Mouse (Mus musculus) midbrain, embryonic 14.5 days (tissue): ENCODE measurements around the gene Kif6. TPM values are rescaled to one million over a fixed set of nuclear protein-coding genes. Genes with fewer than 3 reads are reported as not detected.

ENCODE experiments used
- ATAC-seq: fragments of 200-750 bp; cut with Nextera tagmentation; 2 replicates; pipeline ENCODE4 v1.8.0; 2017; ENCODE audit warnings: moderate number of reproducible peaks, moderate library complexity; ENCODE audit not compliant: low FRiP score, low TSS enrichment
- DNase-seq: peaks from one replicate; pipeline ENCODE4 v3.0.0-alpha.2; 2015
- H3K27ac ChIP-seq: fragments of 300-500 bp; sonication (generic); replicated peaks from 2 replicates; pipeline ENCODE4 v1.5.1; 2014; ENCODE audit warnings: mild to moderate bottlenecking, low read depth, low read length, moderate library complexity
- H3K27me3 ChIP-seq: fragments of 300-500 bp; sonication (generic); 2 replicates; pipeline ENCODE4 v1.6.1; 2014; ENCODE audit warnings: low read length, control low read depth, mixed read lengths; ENCODE audit not compliant: control insufficient read depth, insufficient read depth
- H3K36me3 ChIP-seq: fragments of 300-500 bp; sonication (generic); 2 replicates; pipeline ENCODE4 v1.6.1; 2014; ENCODE audit warnings: low read length, control low read depth; ENCODE audit not compliant: control insufficient read depth, insufficient read depth
- H3K4me1 ChIP-seq: fragments of 300-500 bp; sonication (generic); 2 replicates; pipeline ENCODE4 v1.6.1; 2014; ENCODE audit warnings: mild to moderate bottlenecking, antibody characterized with exemption, low read length, control low read depth; ENCODE audit not compliant: control insufficient read depth, insufficient read depth
- H3K4me2 ChIP-seq: fragments of 300-500 bp; sonication (generic); 2 replicates; pipeline ENCODE4 v1.6.1; 2014; ENCODE audit warnings: mild to moderate bottlenecking, low read length, moderate library complexity
- H3K4me3 ChIP-seq: fragments of 300-500 bp; sonication (generic); replicated peaks from 2 replicates; pipeline ENCODE4 v1.5.1; 2014; ENCODE audit warnings: low read depth, low read length
- H3K9ac ChIP-seq: fragments of 300-500 bp; sonication (generic); replicated peaks from 2 replicates; pipeline ENCODE4 v1.6.1; 2014; ENCODE audit warnings: mild to moderate bottlenecking, low read length, moderate library complexity
- H3K9me3 ChIP-seq: fragments of 300-500 bp; sonication (generic); 2 replicates; pipeline ENCODE4 v1.6.1; 2016; ENCODE audit warnings: low read length, control low read depth, mixed read lengths; ENCODE audit not compliant: control insufficient read depth
- WGBS: fragments of 180-500 bp; shearing (Covaris S2); extraction: QIAGEN DNeasy Blood & Tissue Kit; methylation state at CpG from one replicate; pipeline ENCODE4 v1.1.7; 2014; 5-methylcytosine and 5-hydroxymethylcytosine counted together
- polyA plus RNA-seq: library from polyadenylated mRNA; unstranded; fragments of >200 nt; fragmentation: Nextera tagmentation; extraction: Ambion mirVana; gene quantifications from 2 replicates; pipeline ENCODE4 v1.2.1, GENCODE M21; 2014

Gene Kif6
- polyA plus RNA-seq, 1 experiment from 2014 or later = 2.4 TPM

GRCm38 (mm10) chr17:49777115-49777839 is 162.3 kb downstream of the Kif6 start:
- no peak for ATAC-seq

GRCm38 (mm10) chr17:49779066-49779465 is 164.1 kb downstream of the Kif6 start:
- whole genome bisulfite sequencing = 83% methylated on average over 4 of the region's 4 CpGs
- H3K4me2 ChIP-seq = no peak overlapping the region

More at GRCm38 (mm10) chr17:49777115-49777839, 162.3 kb downstream of the Kif6 start:
- no peak for DNase-seq
- H3K36me3 ChIP-seq = no peaks in the 10 kb centered on the region
- WGBS = 89% methylated on average over 13 of the region's 13 CpGs
- no peak overlapping the region for H3K27ac ChIP-seq
- no peaks in the 10 kb centered on the region for H3K4me1 ChIP-seq
- no peak overlapping the region for H3K9ac ChIP-seq
- no peaks in the 10 kb centered on the region for H3K27me3 ChIP-seq
- no peak overlapping the region for H3K4me2 ChIP-seq
- no peak overlapping the region for H3K4me3 ChIP-seq
- no peaks in the 10 kb centered on the region for H3K9me3 ChIP-seq

GRCm38 (mm10) chr17:49779576-49779975 is 164.6 kb downstream of the Kif6 start:
- Histone ChIP-seq H3K4me1 (no peaks in the 10 kb centered on the region), H3K4me3 (no peak overlapping the region), H3K4me2 (no peak overlapping the region), H3K9me3 (no peaks in the 10 kb centered on the region), H3K9ac (no peak overlapping the region), H3K27me3 (no peaks in the 10 kb centered on the region), H3K36me3 (no peaks in the 10 kb centered on the region), H3K27ac (no peak overlapping the region)
- WGBS = 91% methylated on average over 3 of the region's 3 CpGs
- ATAC-seq (no peak), DNase-seq (no peak)

More at GRCm38 (mm10) chr17:49779066-49779465, 164.1 kb downstream of the Kif6 start:
- H3K4me1 ChIP-seq = no peaks in the 10 kb centered on the region
- no peak overlapping the region for H3K4me3 ChIP-seq
- no peaks in the 10 kb centered on the region for H3K27me3 ChIP-seq
- DNase-seq (no peak), ATAC-seq (no peak)
- no peaks in the 10 kb centered on the region for H3K36me3 ChIP-seq
- H3K9me3 ChIP-seq = no peaks in the 10 kb centered on the region
- no peak overlapping the region for H3K27ac ChIP-seq
- H3K9ac ChIP-seq = no peak overlapping the region

DNA sequence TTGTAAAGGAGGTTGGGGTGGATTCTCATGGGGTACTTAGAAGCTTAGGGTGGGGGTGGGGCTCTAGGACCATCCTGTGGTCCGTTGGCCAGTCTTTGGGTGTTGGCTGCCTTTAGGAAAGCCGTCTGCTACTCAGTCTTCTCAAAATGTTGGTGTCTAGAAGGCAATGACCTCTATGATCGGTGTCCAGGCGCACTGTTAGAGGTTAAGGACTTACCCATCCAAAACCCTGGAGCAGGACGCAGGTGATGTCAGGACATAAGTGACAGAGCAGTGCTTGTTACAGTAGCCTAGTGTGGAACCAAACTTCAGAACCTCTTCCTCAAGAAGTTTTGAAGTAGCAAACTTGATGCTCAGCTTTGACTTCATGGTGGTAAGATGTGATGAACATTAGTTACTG is 170.9 kb downstream of the Kif6 start:
- Histone ChIP-seq H3K27ac (no peak overlapping the region), H3K36me3 (no peaks in the 10 kb centered on the region), H3K4me2 (no peak overlapping the region), H3K4me1 (no peaks in the 10 kb centered on the region), H3K4me3 (no peak overlapping the region), H3K27me3 (no peaks in the 10 kb centered on the region), H3K9ac (no peak overlapping the region), H3K9me3 (no peaks in the 10 kb centered on the region)
- ATAC-seq = no peak
- DNase-seq = no peak
- 91% methylated on average over 5 of the region's 5 CpGs for WGBS

GRCm38 (mm10) chr17:49787351-49787750 is 172.4 kb downstream of the Kif6 start:
- Histone ChIP-seq H3K27ac (no peak overlapping the region), H3K4me3 (no peak overlapping the region), H3K27me3 (no peaks in the 10 kb centered on the region), H3K4me2 (no peak overlapping the region), H3K4me1 (no peaks in the 10 kb centered on the region), H3K9me3 (no peaks in the 10 kb centered on the region), H3K9ac (no peak overlapping the region), H3K36me3 (no peaks in the 10 kb centered on the region)
- no peak for ATAC-seq
- DNase-seq = no peak
- WGBS = 37% methylated on average over 9 of the region's 9 CpGs

- Histone ChIP-seq H3K9ac (no peak overlapping the region), H3K36me3 (no peaks in the 10 kb centered on the region), H3K27me3 (no peaks in the 10 kb centered on the region), H3K9me3 (no peaks in the 10 kb centered on the region), H3K4me1 (no peaks in the 10 kb centered on the region), H3K27ac (no peak overlapping the region), H3K4me3 (no peak overlapping the region), H3K4me2 (no peak overlapping the region)
- 52% methylated on average over 7 of the region's 7 CpGs for WGBS
- ATAC-seq (no peak), DNase-seq (no peak)
Observed at GRCm38 (mm10) chr17:49788187-49788974, 173.4 kb downstream of the Kif6 start.

DNA sequence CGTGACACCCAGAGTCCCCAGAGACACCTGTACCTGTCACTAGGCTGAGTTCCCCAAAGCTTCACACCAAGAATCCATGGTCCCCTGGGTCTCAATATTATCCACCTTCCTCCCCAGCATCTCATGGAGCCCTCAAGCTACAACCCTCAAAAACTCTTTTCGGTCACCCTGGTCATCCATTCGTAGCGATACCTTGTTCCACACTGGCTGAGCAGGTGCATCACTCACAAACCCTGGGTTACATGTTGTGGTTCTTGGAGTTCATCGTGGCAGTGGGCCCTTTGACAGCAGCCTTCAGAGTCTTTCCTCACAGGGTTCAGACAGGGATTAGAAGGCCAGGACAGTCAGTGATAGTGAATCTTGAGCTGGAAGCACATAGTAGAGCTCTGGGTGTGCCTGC is 176.6 kb downstream of the Kif6 start:
- no peak for ATAC-seq
- H3K4me2 ChIP-seq = no peak overlapping the region
- no peak overlapping the region for H3K9ac ChIP-seq
- no peaks in the 10 kb centered on the region for H3K9me3 ChIP-seq
- H3K4me3 ChIP-seq = no peak overlapping the region
- H3K4me1 ChIP-seq = no peaks in the 10 kb centered on the region
- H3K27ac ChIP-seq = no peak overlapping the region
- DNase-seq = no peak
- H3K27me3 ChIP-seq = no peaks in the 10 kb centered on the region
- WGBS = 96% methylated on average over 5 of the region's 5 CpGs
- H3K36me3 ChIP-seq = no peaks in the 10 kb centered on the region

GRCm38 (mm10) chr17:49792217-49792743 is 177.3 kb downstream of the Kif6 start:
- H3K36me3 ChIP-seq = no peaks in the 10 kb centered on the region
- no peak overlapping the region for H3K4me3 ChIP-seq
- 92% methylated on average over 10 of the region's 10 CpGs for WGBS
- H3K27me3 ChIP-seq = no peaks in the 10 kb centered on the region
- ATAC-seq (no peak), DNase-seq (no peak)
- no peak overlapping the region for H3K4me2 ChIP-seq
- no peak overlapping the region for H3K27ac ChIP-seq
- no peaks in the 10 kb centered on the region for H3K4me1 ChIP-seq
- H3K9me3 ChIP-seq = no peaks in the 10 kb centered on the region
- no peak overlapping the region for H3K9ac ChIP-seq
